Mouse (Mus musculus): ENCODE results near the gene Mettl6. TPM values are rescaled to one million over a fixed set of nuclear protein-coding genes. Genes with fewer than 3 reads are reported as not detected.
A peak's percentile ranks its signal among the peaks of the same experiment; 100 is the strongest.

The Mettl6 gene
- polyA plus RNA-seq, 1 experiment from 2014 or later = 50.4 TPM

GRCm38 (mm10) chr14:31493901-31494300, 939 bp downstream of the Mettl6 start:
- ATAC-seq (ENCODE audit: insufficient read depth, low FRiP score) = no peak
- Histone ChIP-seq H3K4me1 (ENCODE audit: control insufficient read depth, insufficient read depth, low read length) (peaks cover 24% of the 10 kb centered on the region), H3K4me2 (ENCODE audit: low read depth, low read length) (peak overlapping the region; percentile 88), H3K27ac (ENCODE audit: low read length) (peak overlapping the region; percentile 14; the same call in 1 of the 2 replicates), H3K4me3 (replicated peaks; ENCODE audit: low read length) (peak overlapping the region; percentile 92), H3K9me3 (replicated peaks; ENCODE audit: control insufficient read depth, low read length) (no peaks in the 10 kb centered on the region), H3K9ac (ENCODE audit: low read length) (peak overlapping the region; percentile 96), H3K36me3 (ENCODE audit: control insufficient read depth, insufficient read depth, low read length) (peaks cover 5% of the 10 kb centered on the region; the same call in 1 of the 2 replicates), H3K27me3 (ENCODE audit: control insufficient read depth, insufficient read depth, low read length) (no peaks in the 10 kb centered on the region)
- WGBS = 29% methylated on average over 9 of the region's 9 CpGs

GRCm38 (mm10) chr14:31488055-31488454, 6.8 kb downstream of the Mettl6 start:
- Histone ChIP-seq H3K36me3 (ENCODE audit: control insufficient read depth, insufficient read depth, low read length) (peaks cover 29% of the 10 kb centered on the region), H3K9ac (ENCODE audit: low read length) (no peak overlapping the region), H3K4me2 (ENCODE audit: low read depth, low read length) (no peak overlapping the region), H3K4me1 (ENCODE audit: control insufficient read depth, insufficient read depth, low read length) (no peaks in the 10 kb centered on the region), H3K27me3 (ENCODE audit: control insufficient read depth, insufficient read depth, low read length) (no peaks in the 10 kb centered on the region), H3K27ac (ENCODE audit: low read length) (no peak overlapping the region), H3K9me3 (replicated peaks; ENCODE audit: control insufficient read depth, low read length) (no peaks in the 10 kb centered on the region), H3K4me3 (replicated peaks; ENCODE audit: low read length) (no peak overlapping the region)
- no peak for ATAC-seq (ENCODE audit: insufficient read depth, low FRiP score)
- WGBS = 94% methylated on average over 6 of the region's 6 CpGs

DNA sequence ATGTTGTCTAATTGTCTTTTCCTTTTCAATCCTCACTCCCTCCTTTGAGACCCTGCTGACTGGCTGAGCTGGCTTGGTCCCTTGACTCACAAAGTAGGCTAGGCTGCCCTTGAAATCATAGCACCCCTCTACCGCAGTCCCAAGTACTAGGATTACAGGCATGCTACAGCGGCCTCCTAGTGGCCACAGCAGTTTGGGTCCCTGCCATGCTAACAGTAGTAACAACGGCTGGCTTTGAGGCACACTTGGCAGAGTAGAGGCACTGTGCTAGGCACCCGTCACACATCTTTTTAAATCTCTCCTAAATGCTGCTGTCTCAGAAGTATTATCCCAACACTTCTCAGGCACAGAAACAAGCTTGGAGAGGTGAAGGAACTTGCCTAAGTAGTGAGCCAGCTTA, 8.4 kb downstream of the Mettl6 start:
- no peaks in the 10 kb centered on the region for H3K27me3 ChIP-seq (ENCODE audit: control insufficient read depth, insufficient read depth, low read length)
- ATAC-seq (ENCODE audit: insufficient read depth, low FRiP score) = no peak
- WGBS = 80% methylated on average over 4 of the region's 4 CpGs

DNA sequence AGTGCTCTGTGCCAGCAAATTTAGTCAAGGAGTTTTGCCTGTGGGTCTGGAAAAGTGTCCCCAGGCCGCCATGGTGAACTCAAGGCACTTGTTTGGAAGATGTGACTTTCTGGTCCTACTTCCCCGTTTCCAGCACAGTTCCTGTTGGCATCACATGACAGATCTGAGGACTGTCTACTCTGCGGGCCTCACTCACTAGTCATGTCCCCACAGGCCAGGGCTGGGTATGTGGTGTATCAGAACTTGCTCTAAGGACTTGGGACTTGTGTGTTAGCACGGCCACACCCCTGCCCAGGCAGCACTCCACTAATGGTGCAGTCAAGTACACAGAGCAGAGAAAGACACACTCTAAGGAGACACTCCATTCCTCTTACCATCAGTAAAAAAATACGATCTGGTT, 12.4 kb downstream of the Mettl6 start:
- Histone ChIP-seq H3K4me3 (replicated peaks; ENCODE audit: low read length) (no peak overlapping the region), H3K27ac (ENCODE audit: low read length) (no peak overlapping the region), H3K4me2 (ENCODE audit: low read depth, low read length) (no peak overlapping the region), H3K9me3 (replicated peaks; ENCODE audit: control insufficient read depth, low read length) (no peaks in the 10 kb centered on the region), H3K27me3 (ENCODE audit: control insufficient read depth, insufficient read depth, low read length) (no peaks in the 10 kb centered on the region), H3K9ac (ENCODE audit: low read length) (no peak overlapping the region), H3K36me3 (ENCODE audit: control insufficient read depth, insufficient read depth, low read length) (peaks cover 35% of the 10 kb centered on the region), H3K4me1 (ENCODE audit: control insufficient read depth, insufficient read depth, low read length) (no peaks in the 10 kb centered on the region)
- peak; percentile 47; the same call in 1 of the 2 replicates for ATAC-seq (ENCODE audit: insufficient read depth, low FRiP score)
- WGBS = 84% methylated on average over 5 of the region's 5 CpGs

More for the DNA sequence above, 8.4 kb downstream of the Mettl6 start:
- H3K4me2 ChIP-seq (ENCODE audit: low read depth, low read length) = no peak overlapping the region
- no peak overlapping the region for H3K4me3 ChIP-seq (replicated peaks; ENCODE audit: low read length)
- no peaks in the 10 kb centered on the region for H3K4me1 ChIP-seq (ENCODE audit: control insufficient read depth, insufficient read depth, low read length)
- H3K9me3 ChIP-seq (replicated peaks; ENCODE audit: control insufficient read depth, low read length) = no peaks in the 10 kb centered on the region
- peaks cover 35% of the 10 kb centered on the region for H3K36me3 ChIP-seq (ENCODE audit: control insufficient read depth, insufficient read depth, low read length)
- no peak overlapping the region for H3K27ac ChIP-seq (ENCODE audit: low read length)
- H3K9ac ChIP-seq (ENCODE audit: low read length) = no peak overlapping the region

- 81% methylated on average over 2 of the region's 2 CpGs for WGBS
- no peak overlapping the region for H3K27ac ChIP-seq (ENCODE audit: low read length)
- ATAC-seq (ENCODE audit: insufficient read depth, low FRiP score) = no peak
- no peak overlapping the region for H3K9ac ChIP-seq (ENCODE audit: low read length)
- no peak overlapping the region for H3K4me2 ChIP-seq (ENCODE audit: low read depth, low read length)
- H3K36me3 ChIP-seq (ENCODE audit: control insufficient read depth, insufficient read depth, low read length) = no peaks in the 10 kb centered on the region
- no peaks in the 10 kb centered on the region for H3K27me3 ChIP-seq (ENCODE audit: control insufficient read depth, insufficient read depth, low read length)
- no peak overlapping the region for H3K4me3 ChIP-seq (replicated peaks; ENCODE audit: low read length)
- no peaks in the 10 kb centered on the region for H3K4me1 ChIP-seq (ENCODE audit: control insufficient read depth, insufficient read depth, low read length)
- H3K9me3 ChIP-seq (replicated peaks; ENCODE audit: control insufficient read depth, low read length) = no peaks in the 10 kb centered on the region
These were observed 21.5 kb downstream of the Mettl6 start for GRCm38 (mm10) chr14:31473297-31473696.

DNA sequence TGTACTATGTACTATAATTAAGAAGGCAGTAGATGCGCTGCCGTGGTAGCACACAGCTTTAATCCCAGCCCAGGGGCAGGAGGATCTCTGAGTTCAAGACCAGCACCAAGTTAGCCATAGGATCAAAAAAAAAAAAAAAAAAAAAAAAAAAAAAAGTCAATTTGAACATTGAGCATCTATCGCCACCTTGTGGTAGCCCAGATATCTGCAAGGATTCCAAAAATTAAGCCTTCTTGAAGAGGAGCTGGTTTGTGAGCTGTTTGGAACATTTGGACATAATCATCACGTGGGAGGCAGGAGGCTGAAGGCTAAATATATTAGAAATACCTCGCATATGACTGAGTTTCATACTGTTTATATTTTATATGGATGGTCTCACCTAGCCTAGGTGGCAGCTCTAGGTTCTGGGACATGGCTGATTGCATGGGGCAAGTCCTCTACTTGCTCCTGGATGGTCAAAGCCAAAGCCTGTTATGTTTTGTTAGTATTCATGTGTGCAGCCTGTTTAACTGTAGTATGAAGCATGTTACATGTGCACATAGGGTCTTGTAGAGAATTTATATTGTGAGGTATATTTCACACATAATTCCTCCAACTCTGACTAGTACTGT, 22.3 kb downstream of the Mettl6 start:
- Histone ChIP-seq H3K9me3 (replicated peaks; ENCODE audit: control insufficient read depth, low read length) (no peaks in the 10 kb centered on the region), H3K4me3 (replicated peaks; ENCODE audit: low read length) (no peak overlapping the region), H3K4me1 (ENCODE audit: control insufficient read depth, insufficient read depth, low read length) (no peaks in the 10 kb centered on the region), H3K27me3 (ENCODE audit: control insufficient read depth, insufficient read depth, low read length) (no peaks in the 10 kb centered on the region), H3K27ac (ENCODE audit: low read length) (no peak overlapping the region), H3K9ac (ENCODE audit: low read length) (no peak overlapping the region), H3K36me3 (ENCODE audit: control insufficient read depth, insufficient read depth, low read length) (no peaks in the 10 kb centered on the region), H3K4me2 (ENCODE audit: low read depth, low read length) (no peak overlapping the region)
- WGBS = 5% methylated on average over 5 of the region's 5 CpGs
- no peak for ATAC-seq (ENCODE audit: insufficient read depth, low FRiP score)

DNA sequence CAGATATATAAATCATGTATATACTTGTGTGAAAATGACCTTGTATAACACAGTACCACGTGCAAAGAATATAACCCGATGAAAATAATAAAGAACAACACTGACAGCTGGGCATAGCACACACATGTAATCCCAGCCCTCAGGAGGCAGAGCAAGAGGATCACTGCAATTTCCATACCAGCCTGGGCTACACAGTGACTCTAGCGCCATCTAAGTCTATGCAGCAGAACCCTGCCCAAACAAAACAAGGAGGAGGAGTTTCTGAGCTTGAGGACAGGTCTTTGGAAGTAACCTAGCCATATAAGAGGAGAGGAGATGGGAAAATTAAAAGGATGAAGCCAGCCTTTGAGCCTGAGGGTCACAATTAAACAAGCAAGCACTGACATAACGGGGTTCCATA, 25.1 kb downstream of the Mettl6 start:
- Histone ChIP-seq H3K4me3 (replicated peaks; ENCODE audit: low read length) (no peak overlapping the region), H3K36me3 (ENCODE audit: control insufficient read depth, insufficient read depth, low read length) (no peaks in the 10 kb centered on the region), H3K4me1 (ENCODE audit: control insufficient read depth, insufficient read depth, low read length) (no peaks in the 10 kb centered on the region), H3K27me3 (ENCODE audit: control insufficient read depth, insufficient read depth, low read length) (no peaks in the 10 kb centered on the region), H3K27ac (ENCODE audit: low read length) (no peak overlapping the region), H3K4me2 (ENCODE audit: low read depth, low read length) (no peak overlapping the region), H3K9ac (ENCODE audit: low read length) (no peak overlapping the region), H3K9me3 (replicated peaks; ENCODE audit: control insufficient read depth, low read length) (no peaks in the 10 kb centered on the region)
- no peak for ATAC-seq (ENCODE audit: insufficient read depth, low FRiP score)
- 59% methylated on average over 4 of the region's 4 CpGs for WGBS

GRCm38 (mm10) chr14:31464176-31464575, 30.7 kb downstream of the Mettl6 start:
- Histone ChIP-seq H3K9ac (ENCODE audit: low read length) (no peak overlapping the region), H3K4me2 (ENCODE audit: low read depth, low read length) (no peak overlapping the region), H3K4me3 (replicated peaks; ENCODE audit: low read length) (no peak overlapping the region), H3K27ac (ENCODE audit: low read length) (no peak overlapping the region), H3K36me3 (ENCODE audit: control insufficient read depth, insufficient read depth, low read length) (no peaks in the 10 kb centered on the region), H3K4me1 (ENCODE audit: control insufficient read depth, insufficient read depth, low read length) (no peaks in the 10 kb centered on the region), H3K27me3 (ENCODE audit: control insufficient read depth, insufficient read depth, low read length) (no peaks in the 10 kb centered on the region), H3K9me3 (replicated peaks; ENCODE audit: control insufficient read depth, low read length) (no peaks in the 10 kb centered on the region)
- no peak for ATAC-seq (ENCODE audit: insufficient read depth, low FRiP score)
- WGBS = 52% methylated on average over 8 of the region's 8 CpGs

DNA sequence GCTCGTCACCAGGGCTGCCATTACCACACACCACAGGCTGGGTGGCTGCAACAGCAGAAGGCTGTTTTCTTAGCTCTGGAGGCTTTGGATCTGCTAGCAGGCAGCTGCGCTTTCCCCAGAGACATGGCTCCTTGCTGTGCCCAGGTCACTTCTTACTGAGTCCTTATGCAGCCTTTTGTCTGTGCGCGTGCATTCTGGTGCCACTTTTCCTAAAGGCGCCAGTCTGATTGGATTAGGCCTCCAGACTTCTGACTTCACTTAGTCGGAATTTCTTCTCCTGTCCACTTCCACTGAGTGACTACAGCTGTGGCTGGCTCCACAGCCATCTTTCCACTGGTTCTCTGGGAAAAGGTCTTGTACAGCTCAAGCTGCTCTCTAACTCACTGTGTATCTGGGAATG, 32.0 kb downstream of the Mettl6 start:
- Histone ChIP-seq H3K9me3 (replicated peaks; ENCODE audit: control insufficient read depth, low read length) (no peaks in the 10 kb centered on the region), H3K27me3 (ENCODE audit: control insufficient read depth, insufficient read depth, low read length) (no peaks in the 10 kb centered on the region), H3K36me3 (ENCODE audit: control insufficient read depth, insufficient read depth, low read length) (no peaks in the 10 kb centered on the region), H3K9ac (ENCODE audit: low read length) (peak overlapping the region; percentile 0; the same call in 1 of the 2 replicates), H3K27ac (ENCODE audit: low read length) (peak overlapping the region; percentile 59), H3K4me1 (ENCODE audit: control insufficient read depth, insufficient read depth, low read length) (no peaks in the 10 kb centered on the region; the same call in 1 of the 2 replicates), H3K4me3 (replicated peaks; ENCODE audit: low read length) (no peak overlapping the region), H3K4me2 (ENCODE audit: low read depth, low read length) (no peak overlapping the region)
- WGBS = 61% methylated on average over 6 of the region's 6 CpGs
- ATAC-seq (ENCODE audit: insufficient read depth, low FRiP score) = peak; percentile 71; the same call in 1 of the 2 replicates

Data from stomach, embryonic 16.5 days (tissue).